Mouse (Mus musculus) lung, adult 2 months (tissue): ENCODE results near the gene Zyx.

Experiments
- CTCF ChIP-seq: fragments of 200-500 bp; IDR thresholded peaks from 2 replicates; pipeline ENCODE4 v1.5.1; 2011; ENCODE audit warnings: mild to moderate bottlenecking, low read length, control low read depth; ENCODE audit not compliant: insufficient read depth
- POLR2A ChIP-seq: fragments of 200-500 bp; IDR thresholded peaks from 2 replicates; pipeline ENCODE4 v1.6.1; 2011; ENCODE audit warnings: low read depth, mild to moderate bottlenecking, control low read depth, low read length, borderline replicate concordance; ENCODE audit errors: extremely low read depth

GRCm38 (mm10) chr6:42351776-42352485 is 2.5 kb downstream of the Zyx start:
- TF ChIP-seq CTCF (no peak), POLR2A (no peak)
